Mouse (Mus musculus): ENCODE measurements around the gene Clec12a. TPM values are rescaled to one million over a fixed set of nuclear protein-coding genes. Genes with fewer than 3 reads are reported as not detected.
"Not testable (repeated sequence)": the region's sequence is repeated elsewhere in the genome, so short reads cannot be mapped to it uniquely, and the experiment has no call there.

Clec12a gene
- 0.25 and 0.36 TPM in 2 replicates for polyA plus RNA-seq (2014; fragmentation: Nextera tagmentation; extraction: Ambion mirVana)

GRCm38 (mm10) chr6:129342391-129342790, at the start of gene Clec12a:
Clec12a (plus strand) TSS chr6:129342691.
- not testable (repeated sequence) for H3K4me3 ChIP-seq (ENCODE audit: low read depth, low read length); H3K36me3 ChIP-seq (ENCODE audit: control insufficient read depth, insufficient read depth, low read length); H3K27me3 ChIP-seq (ENCODE audit: control insufficient read depth, insufficient read depth, low read length); ATAC-seq (ENCODE audit: low FRiP score); DNase-seq (ENCODE audit: low spot score); H3K4me1 ChIP-seq (replicated peaks; ENCODE audit: control insufficient read depth, insufficient read depth, low read length); H3K4me2 ChIP-seq (replicated peaks; ENCODE audit: low read depth, low read length); H3K27ac ChIP-seq (ENCODE audit: low read depth, low read length); H3K9ac ChIP-seq (ENCODE audit: low read depth, low read length); H3K9me3 ChIP-seq (ENCODE audit: control insufficient read depth, low read length)
- WGBS, result 78% methylated on average over 4 of the region's 4 CpGs

- Histone ChIP-seq H3K36me3 (ENCODE audit: control insufficient read depth, insufficient read depth, low read length) (no peaks in the 10 kb centered on the region), H3K27me3 (ENCODE audit: control insufficient read depth, insufficient read depth, low read length) (no peaks in the 10 kb centered on the region), H3K9ac (ENCODE audit: low read depth, low read length) (no peak overlapping the region), H3K27ac (ENCODE audit: low read depth, low read length) (no peak overlapping the region), H3K4me2 (replicated peaks; ENCODE audit: low read depth, low read length) (no peak overlapping the region), H3K4me1 (replicated peaks; ENCODE audit: control insufficient read depth, insufficient read depth, low read length) (no peaks in the 10 kb centered on the region), H3K9me3 (ENCODE audit: control insufficient read depth, low read length) (no peaks in the 10 kb centered on the region), H3K4me3 (ENCODE audit: low read depth, low read length) (no peak overlapping the region)
- no peak for ATAC-seq (ENCODE audit: low FRiP score)
- 69% methylated on average over 1 of the region's 1 CpGs for WGBS
- no peak for DNase-seq (ENCODE audit: low spot score)
Measured at GRCm38 (mm10) chr6:129304180-129304579, 38.3 kb upstream of the Clec12a start.

GRCm38 (mm10) chr6:129312499-129312898, 30.0 kb upstream of the Clec12a start:
- H3K4me1 ChIP-seq (replicated peaks; ENCODE audit: control insufficient read depth, insufficient read depth, low read length), result no peaks in the 10 kb centered on the region
- no peak overlapping the region for H3K27ac ChIP-seq (ENCODE audit: low read depth, low read length)
- no peak for DNase-seq (ENCODE audit: low spot score)
- no peak for ATAC-seq (ENCODE audit: low FRiP score)
- no peaks in the 10 kb centered on the region for H3K36me3 ChIP-seq (ENCODE audit: control insufficient read depth, insufficient read depth, low read length)
- H3K4me3 ChIP-seq (ENCODE audit: low read depth, low read length), result no peak overlapping the region
- no peaks in the 10 kb centered on the region for H3K9me3 ChIP-seq (ENCODE audit: control insufficient read depth, low read length)
- no peaks in the 10 kb centered on the region for H3K27me3 ChIP-seq (ENCODE audit: control insufficient read depth, insufficient read depth, low read length)
- no peak overlapping the region for H3K9ac ChIP-seq (ENCODE audit: low read depth, low read length)
- 85% methylated on average over 3 of the region's 3 CpGs for WGBS
- no peak overlapping the region for H3K4me2 ChIP-seq (replicated peaks; ENCODE audit: low read depth, low read length)

GRCm38 (mm10) chr6:129314655-129315168, 27.8 kb upstream of the Clec12a start:
- Histone ChIP-seq H3K27me3 (ENCODE audit: control insufficient read depth, insufficient read depth, low read length) (no peaks in the 10 kb centered on the region), H3K36me3 (ENCODE audit: control insufficient read depth, insufficient read depth, low read length) (no peaks in the 10 kb centered on the region), H3K4me3 (ENCODE audit: low read depth, low read length) (no peak overlapping the region), H3K9ac (ENCODE audit: low read depth, low read length) (no peak overlapping the region), H3K27ac (ENCODE audit: low read depth, low read length) (no peak overlapping the region), H3K4me2 (replicated peaks; ENCODE audit: low read depth, low read length) (no peak overlapping the region), H3K4me1 (replicated peaks; ENCODE audit: control insufficient read depth, insufficient read depth, low read length) (no peaks in the 10 kb centered on the region), H3K9me3 (ENCODE audit: control insufficient read depth, low read length) (no peaks in the 10 kb centered on the region)
- WGBS, result 87% methylated on average over 3 of the region's 3 CpGs
- ATAC-seq (ENCODE audit: low FRiP score) (no peak), DNase-seq (ENCODE audit: low spot score) (no peak)

GRCm38 (mm10) chr6:129315698-129316097, 26.8 kb upstream of the Clec12a start:
- ATAC-seq (ENCODE audit: low FRiP score) (no peak), DNase-seq (ENCODE audit: low spot score) (no peak)
- H3K4me1 ChIP-seq (replicated peaks; ENCODE audit: control insufficient read depth, insufficient read depth, low read length), result no peaks in the 10 kb centered on the region
- no peaks in the 10 kb centered on the region for H3K9me3 ChIP-seq (ENCODE audit: control insufficient read depth, low read length)
- no peaks in the 10 kb centered on the region for H3K36me3 ChIP-seq (ENCODE audit: control insufficient read depth, insufficient read depth, low read length)
- no peaks in the 10 kb centered on the region for H3K27me3 ChIP-seq (ENCODE audit: control insufficient read depth, insufficient read depth, low read length)
- no peak overlapping the region for H3K4me2 ChIP-seq (replicated peaks; ENCODE audit: low read depth, low read length)
- H3K4me3 ChIP-seq (ENCODE audit: low read depth, low read length), result no peak overlapping the region
- H3K27ac ChIP-seq (ENCODE audit: low read depth, low read length), result no peak overlapping the region
- 100% methylated on average over 1 of the region's 1 CpGs for WGBS
- H3K9ac ChIP-seq (ENCODE audit: low read depth, low read length), result no peak overlapping the region

- WGBS, result 74% methylated on average over 2 of the region's 2 CpGs
- H3K4me3 ChIP-seq (ENCODE audit: low read depth, low read length), result no peak overlapping the region
- no peaks in the 10 kb centered on the region for H3K36me3 ChIP-seq (ENCODE audit: control insufficient read depth, insufficient read depth, low read length)
- H3K4me1 ChIP-seq (replicated peaks; ENCODE audit: control insufficient read depth, insufficient read depth, low read length), result no peaks in the 10 kb centered on the region
- no peak overlapping the region for H3K9ac ChIP-seq (ENCODE audit: low read depth, low read length)
- ATAC-seq (ENCODE audit: low FRiP score) (no peak), DNase-seq (ENCODE audit: low spot score) (no peak)
- no peak overlapping the region for H3K27ac ChIP-seq (ENCODE audit: low read depth, low read length)
- no peaks in the 10 kb centered on the region for H3K9me3 ChIP-seq (ENCODE audit: control insufficient read depth, low read length)
- no peak overlapping the region for H3K4me2 ChIP-seq (replicated peaks; ENCODE audit: low read depth, low read length)
- H3K27me3 ChIP-seq (ENCODE audit: control insufficient read depth, insufficient read depth, low read length), result no peaks in the 10 kb centered on the region
Measured at GRCm38 (mm10) chr6:129316463-129316862, 26.0 kb upstream of the Clec12a start.

- 57% methylated on average over 1 of the region's 1 CpGs for WGBS
- Histone ChIP-seq H3K4me2 (replicated peaks; ENCODE audit: low read depth, low read length) (no peak overlapping the region), H3K27me3 (ENCODE audit: control insufficient read depth, insufficient read depth, low read length) (no peaks in the 10 kb centered on the region), H3K4me1 (replicated peaks; ENCODE audit: control insufficient read depth, insufficient read depth, low read length) (no peaks in the 10 kb centered on the region), H3K4me3 (ENCODE audit: low read depth, low read length) (no peak overlapping the region), H3K9ac (ENCODE audit: low read depth, low read length) (no peak overlapping the region), H3K9me3 (ENCODE audit: control insufficient read depth, low read length) (no peaks in the 10 kb centered on the region), H3K36me3 (ENCODE audit: control insufficient read depth, insufficient read depth, low read length) (no peaks in the 10 kb centered on the region), H3K27ac (ENCODE audit: low read depth, low read length) (no peak overlapping the region)
- ATAC-seq (ENCODE audit: low FRiP score) (no peak), DNase-seq (ENCODE audit: low spot score) (no peak)
Measured at GRCm38 (mm10) chr6:129318395-129318794, 24.1 kb upstream of the Clec12a start.

GRCm38 (mm10) chr6:129319331-129319730, 23.2 kb upstream of the Clec12a start:
- Histone ChIP-seq H3K27ac (ENCODE audit: low read depth, low read length) (no peak overlapping the region), H3K9me3 (ENCODE audit: control insufficient read depth, low read length) (no peaks in the 10 kb centered on the region), H3K27me3 (ENCODE audit: control insufficient read depth, insufficient read depth, low read length) (no peaks in the 10 kb centered on the region), H3K9ac (ENCODE audit: low read depth, low read length) (no peak overlapping the region), H3K4me1 (replicated peaks; ENCODE audit: control insufficient read depth, insufficient read depth, low read length) (no peaks in the 10 kb centered on the region), H3K36me3 (ENCODE audit: control insufficient read depth, insufficient read depth, low read length) (no peaks in the 10 kb centered on the region), H3K4me3 (ENCODE audit: low read depth, low read length) (no peak overlapping the region), H3K4me2 (replicated peaks; ENCODE audit: low read depth, low read length) (no peak overlapping the region)
- no peak for ATAC-seq (ENCODE audit: low FRiP score)
- WGBS, result 78% methylated on average over 4 of the region's 4 CpGs
- DNase-seq (ENCODE audit: low spot score), result no peak

GRCm38 (mm10) chr6:129326016-129326415, 16.5 kb upstream of the Clec12a start:
- no peak overlapping the region for H3K27ac ChIP-seq (ENCODE audit: low read depth, low read length)
- H3K27me3 ChIP-seq (ENCODE audit: control insufficient read depth, insufficient read depth, low read length), result no peaks in the 10 kb centered on the region

More at GRCm38 (mm10) chr6:129326016-129326415, 16.5 kb upstream of the Clec12a start:
- WGBS, result 75% methylated on average over 1 of the region's 1 CpGs
- Histone ChIP-seq H3K4me2 (replicated peaks; ENCODE audit: low read depth, low read length) (no peak overlapping the region), H3K9me3 (ENCODE audit: control insufficient read depth, low read length) (no peaks in the 10 kb centered on the region), H3K9ac (ENCODE audit: low read depth, low read length) (no peak overlapping the region), H3K4me1 (replicated peaks; ENCODE audit: control insufficient read depth, insufficient read depth, low read length) (no peaks in the 10 kb centered on the region), H3K36me3 (ENCODE audit: control insufficient read depth, insufficient read depth, low read length) (no peaks in the 10 kb centered on the region), H3K4me3 (ENCODE audit: low read depth, low read length) (no peak overlapping the region)
- no peak for ATAC-seq (ENCODE audit: low FRiP score)
- no peak for DNase-seq (ENCODE audit: low spot score)

Measured in hindbrain, embryonic 11.5 days (tissue).